Mouse (Mus musculus) hindbrain, postnatal 0 days (tissue): Measurements from ENCODE around the gene Ppp1r12c. TPM values are rescaled to one million over a fixed set of nuclear protein-coding genes. Genes with fewer than 3 reads are reported as not detected.
"Not testable (repeated sequence)": the region's sequence is repeated elsewhere in the genome, so short reads cannot be mapped to it uniquely, and the experiment has no call there.

Experiments used
- ATAC-seq: fragments of 200-750 bp; cut with Nextera tagmentation; 2 replicates; pipeline ENCODE4 v1.8.0; 2017; ENCODE audit warnings: mild to moderate bottlenecking, moderate TSS enrichment, moderate library complexity
- DNase-seq: peaks from one replicate; pipeline ENCODE4 v3.0.0-alpha.2; 2015; ENCODE audit warnings: low spot score
- H3K27ac ChIP-seq: fragments of 300-500 bp; sonication (generic); 2 replicates; pipeline ENCODE4 v1.5.1; 2014; ENCODE audit warnings: mild to moderate bottlenecking
- H3K27me3 ChIP-seq: fragments of 300-500 bp; sonication (generic); 2 replicates; pipeline ENCODE4 v1.6.1; 2014; ENCODE audit warnings: low read length, mixed read lengths; ENCODE audit not compliant: insufficient read depth
- H3K36me3 ChIP-seq: fragments of 300-500 bp; sonication (generic); 2 replicates; pipeline ENCODE4 v1.6.1; 2014; ENCODE audit warnings: low read length, mixed read lengths; ENCODE audit not compliant: insufficient read depth
- H3K4me1 ChIP-seq: fragments of 300-500 bp; sonication (generic); 2 replicates; pipeline ENCODE4 v1.6.1; 2014; ENCODE audit warnings: antibody characterized with exemption, low read length, mixed read lengths; ENCODE audit not compliant: insufficient read depth
- H3K4me2 ChIP-seq: fragments of 300-500 bp; sonication (generic); 2 replicates; pipeline ENCODE4 v1.6.1; 2014; ENCODE audit warnings: low read depth, mild to moderate bottlenecking, low read length, moderate library complexity, mixed read lengths
- H3K4me3 ChIP-seq: fragments of 300-500 bp; sonication (generic); 2 replicates; pipeline ENCODE4 v1.5.1; 2014; ENCODE audit warnings: low read length
- H3K9ac ChIP-seq: fragments of 300-500 bp; sonication (generic); replicated peaks from 2 replicates; pipeline ENCODE4 v1.6.1; 2014; ENCODE audit warnings: mild to moderate bottlenecking, low read length, moderate library complexity, mixed read lengths
- H3K9me3 ChIP-seq: fragments of 300-500 bp; sonication (generic); 2 replicates; pipeline ENCODE4 v1.6.1; 2016; ENCODE audit warnings: low read length, mixed read lengths
- CTCF ChIP-seq: IDR thresholded peaks from 2 replicates; pipeline ENCODE4 v1.5.1; 2016; ENCODE audit warnings: antibody characterized with exemption, control low read depth, low read depth
- WGBS: fragments of 180-500 bp; shearing (Covaris S2); extraction: QIAGEN DNeasy Blood & Tissue Kit; methylation state at CpG from one replicate; pipeline ENCODE4 v1.1.7; 2014; 5-methylcytosine and 5-hydroxymethylcytosine counted together
- polyA plus RNA-seq: library from polyadenylated mRNA; unstranded; fragments of >200 nt; fragmentation: Nextera tagmentation; extraction: Ambion mirVana; gene quantifications from 2 replicates; pipeline ENCODE4 v1.2.1, GENCODE M21; 2015
- total RNA-seq: library from RNA; depleted of rRNA; stranded (reverse); fragments of >200 nt; gene quantifications from 2 replicates; pipeline ENCODE4 v1.2.3, GENCODE M21; 2014

The Ppp1r12c gene
- total and polyA plus RNA-seq, 2 experiments from 2014 or later = 33.9 to 109 TPM

GRCm38 (mm10) chr7:4539019-4539418 is 37.5 kb upstream of the Ppp1r12c start:
- DNase-seq = no peak

DNA sequence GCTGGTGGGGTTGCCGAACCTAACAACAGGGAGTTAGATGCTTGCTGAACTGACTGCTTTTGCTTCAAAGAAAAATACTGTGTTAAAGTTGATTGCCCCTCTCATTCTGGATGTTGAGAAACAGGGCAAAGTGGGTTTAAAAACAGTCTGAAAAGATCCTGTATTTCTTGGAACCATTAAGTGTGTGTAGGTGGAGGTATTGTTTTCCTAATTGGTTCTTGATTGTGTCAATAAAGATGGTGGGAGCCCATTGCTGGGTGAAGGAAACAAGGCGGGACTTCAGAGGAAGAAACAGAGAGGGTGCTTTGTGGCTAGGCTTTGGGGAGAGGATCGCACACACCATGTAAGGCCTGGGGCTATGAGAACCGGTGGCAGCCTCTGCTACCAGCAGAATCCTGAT is 35.7 kb upstream of the Ppp1r12c start:
- no peak for ATAC-seq
- Histone ChIP-seq H3K4me3 (no peak overlapping the region), H3K36me3 (0 out of 2 replicates have a peak, but pooled peaks cover 7% of the 10 kb centered on the region), H3K27ac (no peak overlapping the region), H3K9ac (no peak overlapping the region), H3K4me2 (no peak overlapping the region), H3K9me3 (no peaks in the 10 kb centered on the region), H3K27me3 (peaks cover 2% of the 10 kb centered on the region; the same call in 1 of the 2 replicates), H3K4me1 (no peaks in the 10 kb centered on the region)
- no peak for TF ChIP-seq CTCF
- DNase-seq = no peak
- WGBS = 53% methylated on average over 4 of the region's 4 CpGs

More at GRCm38 (mm10) chr7:4539019-4539418, 37.5 kb upstream of the Ppp1r12c start:
- no peaks in the 10 kb centered on the region for H3K9me3 ChIP-seq
- H3K9ac ChIP-seq = no peak overlapping the region
- H3K4me1 ChIP-seq = no peaks in the 10 kb centered on the region
- H3K4me2 ChIP-seq = no peak overlapping the region
- no peak for ATAC-seq
- 0 out of 2 replicates have a peak, but pooled peaks cover 10% of the 10 kb centered on the region for H3K36me3 ChIP-seq
- no peak overlapping the region for H3K4me3 ChIP-seq
- WGBS = 76% methylated on average over 2 of the region's 2 CpGs
- no peaks in the 10 kb centered on the region for H3K27me3 ChIP-seq
- no peak for TF ChIP-seq CTCF
- no peak overlapping the region for H3K27ac ChIP-seq

DNA sequence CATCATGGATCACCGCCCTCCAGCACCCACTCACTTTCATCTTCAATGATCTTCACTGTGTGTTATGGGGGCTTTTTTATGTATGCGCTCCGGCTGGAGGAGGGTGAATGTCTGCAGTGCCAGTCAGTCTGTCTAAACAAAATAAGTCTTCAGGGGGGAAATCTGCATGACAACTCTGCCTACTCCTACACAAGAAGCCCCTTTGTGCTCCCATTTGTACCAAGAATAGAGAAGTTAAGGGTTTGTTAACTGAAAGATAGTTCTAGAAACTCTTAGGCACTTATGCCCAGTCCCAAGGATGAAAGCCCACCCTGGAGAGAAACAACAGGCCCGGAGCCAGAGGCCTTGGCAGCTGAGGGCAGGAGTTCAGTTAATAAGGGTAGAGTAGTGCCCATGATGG is 34.9 kb upstream of the Ppp1r12c start:
- Histone ChIP-seq H3K36me3 (0 out of 2 replicates have a peak, but pooled peaks cover 7% of the 10 kb centered on the region), H3K4me2 (no peak overlapping the region), H3K27ac (no peak overlapping the region), H3K4me3 (no peak overlapping the region), H3K4me1 (no peaks in the 10 kb centered on the region), H3K9ac (no peak overlapping the region), H3K27me3 (peaks cover 9% of the 10 kb centered on the region; the same call in 1 of the 2 replicates), H3K9me3 (no peaks in the 10 kb centered on the region)
- no peak for TF ChIP-seq CTCF
- DNase-seq (no peak), ATAC-seq (no peak)
- WGBS = 50% methylated on average over 4 of the region's 4 CpGs

DNA sequence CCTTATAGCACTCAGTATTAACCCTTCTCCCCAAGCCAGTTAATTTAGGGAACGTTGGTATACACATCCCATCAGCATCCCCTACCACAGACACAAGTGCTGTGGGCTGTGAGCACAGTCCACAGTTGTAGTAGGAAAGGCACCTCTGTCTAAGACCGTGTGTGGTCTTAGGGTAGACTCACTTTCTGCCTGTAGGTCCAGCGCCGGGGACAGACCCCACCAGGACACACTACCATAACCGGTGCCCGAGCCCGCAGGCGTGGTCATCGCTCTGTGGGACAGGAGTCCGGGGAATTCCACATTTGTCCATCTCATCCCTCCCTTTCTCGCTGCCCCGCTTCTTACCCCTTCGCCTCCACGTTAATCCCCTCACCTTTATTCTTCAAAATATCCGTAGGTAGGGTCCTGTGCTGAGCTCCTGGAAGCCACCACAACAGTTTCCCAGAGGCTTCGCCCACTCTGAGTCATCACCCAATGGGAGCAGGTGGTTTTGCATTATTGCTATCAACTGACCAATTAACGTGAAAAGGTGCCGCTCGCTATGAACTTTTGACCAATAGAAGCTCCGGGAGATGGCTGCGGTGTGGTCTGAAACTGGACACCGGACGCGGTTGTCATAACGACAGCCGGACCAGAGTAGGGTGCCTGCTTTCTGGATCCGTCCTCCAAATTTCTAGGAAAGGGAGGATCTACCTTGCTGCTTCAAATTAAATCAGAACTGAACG is 30.7 kb upstream of the Ppp1r12c start, which contains the start of gene Dnaaf3:
Gene Dnaaf3 (minus strand): TSS at position 449 of the 725 bp plus-strand sequence.
- Histone ChIP-seq H3K4me3 (peak within 1 kb of the TSS; percentile 28), H3K36me3 (no peaks in the 10 kb centered on the region), H3K4me1 (no peaks in the 10 kb centered on the region), H3K27me3 (peaks cover 9% of the 10 kb centered on the region; the same call in 1 of the 2 replicates), H3K9me3 (no peaks in the 10 kb centered on the region), H3K9ac (peak within 1 kb of the TSS; percentile 28), H3K27ac (no peak within 1 kb of the TSS), H3K4me2 (peak within 1 kb of the TSS; percentile 58)
- DNase-seq = peak; percentile 82
- 1% methylated on average over 28 of the region's 28 CpGs for WGBS
- no peak for TF ChIP-seq CTCF
- ATAC-seq = peak; percentile 80

- ATAC-seq = not testable (repeated sequence)
Measured at GRCm38 (mm10) chr7:4530166-4530565, 28.7 kb upstream of the Ppp1r12c start.

DNA sequence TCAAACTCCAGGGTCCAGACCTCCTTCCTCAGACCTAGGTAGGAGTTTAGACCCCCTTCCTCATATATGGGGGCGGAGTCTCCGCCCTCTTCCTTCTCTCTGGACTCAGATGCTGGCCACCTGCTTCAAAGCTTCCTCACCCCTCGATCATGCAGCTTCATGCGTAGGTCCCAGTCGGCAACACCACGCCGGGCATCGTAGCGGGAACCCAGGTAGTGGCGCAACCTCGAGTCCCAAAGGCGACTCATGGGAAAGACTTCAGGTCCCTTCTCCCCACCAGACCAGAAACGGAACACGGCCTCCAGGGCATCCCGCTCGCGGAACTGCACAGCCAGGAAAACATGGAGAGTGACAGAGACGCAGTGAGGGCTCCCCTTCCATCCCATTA is 25.8 kb upstream of the Ppp1r12c start:
- 51% methylated on average over 18 of the region's 18 CpGs for WGBS
- no peaks in the 10 kb centered on the region for H3K36me3 ChIP-seq
- ATAC-seq = no peak
- H3K27ac ChIP-seq = no peak overlapping the region
- H3K9me3 ChIP-seq = no peaks in the 10 kb centered on the region
- DNase-seq = no peak
- no peaks in the 10 kb centered on the region for H3K4me1 ChIP-seq
- no peak overlapping the region for H3K4me3 ChIP-seq
- no peak for TF ChIP-seq CTCF
- no peak overlapping the region; the same call in 1 of the 2 replicates for H3K9ac ChIP-seq
- H3K4me2 ChIP-seq = peak overlapping the region; percentile 58
- H3K27me3 ChIP-seq = peaks cover 9% of the 10 kb centered on the region; the same call in 1 of the 2 replicates

More at GRCm38 (mm10) chr7:4530166-4530565, 28.7 kb upstream of the Ppp1r12c start:
- H3K9ac ChIP-seq, H3K4me3 ChIP-seq, H3K27me3 ChIP-seq, H3K9me3 ChIP-seq, H3K4me2 ChIP-seq, DNase-seq, H3K36me3 ChIP-seq, H3K27ac ChIP-seq, H3K4me1 ChIP-seq: not testable (repeated sequence)
- 60% methylated on average over 7 of the region's 8 CpGs for WGBS
